Mouse (Mus musculus): ENCODE data around the gene Pmf1.

DNA sequence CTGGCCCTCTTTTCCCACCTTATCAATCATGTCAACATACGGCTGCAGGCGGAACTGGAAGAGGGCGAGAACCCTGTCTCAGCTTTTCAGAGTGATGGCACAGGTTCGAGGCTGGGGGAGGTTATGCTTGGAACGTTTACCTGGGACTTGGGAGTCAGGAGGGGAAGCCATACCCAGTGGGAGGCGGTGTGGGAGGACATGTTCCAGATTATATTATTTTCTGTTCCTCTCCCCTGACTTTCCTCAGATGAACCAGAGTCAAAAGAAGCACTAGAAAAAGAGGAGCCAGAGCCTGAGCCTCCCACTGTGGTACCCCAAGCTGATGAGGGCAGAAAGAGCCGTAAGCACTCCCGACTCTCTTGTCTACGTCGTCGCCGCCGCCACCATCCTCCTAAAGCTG lies 59.4 kb downstream of the Pmf1 start:
- TF ChIP-seq CTCF (IDR thresholded peaks at IDR 0.05; ENCODE audit: extremely low read depth, insufficient read depth, low read length) (no peak), POLR2A (IDR thresholded peaks at IDR 0.05; ENCODE audit: extremely low read depth, insufficient read depth, low read length) (no peak)

All from cortical plate, adult 2 months (tissue).